Mouse (Mus musculus) E14TG2a.4 (cell line): ENCODE measurements around the gene Lactbl1.

Experiments used
- H3K27me3 ChIP-seq: 2 replicates; pipeline ENCODE4 v1.6.1; 2014; ENCODE audit warnings: low read length, control low read depth; ENCODE audit not compliant: insufficient read depth
- H3K36me3 ChIP-seq: 2 replicates; pipeline ENCODE4 v1.6.1; 2014; ENCODE audit warnings: low read length, control low read depth; ENCODE audit not compliant: insufficient read depth
- H3K4me1 ChIP-seq: replicated peaks from 2 replicates; pipeline ENCODE4 v1.6.1; 2014; ENCODE audit warnings: low read depth, low read length, control low read depth
- H3K4me3 ChIP-seq: replicated peaks from 2 replicates; pipeline ENCODE4 v1.5.1; 2014; ENCODE audit warnings: mild to moderate bottlenecking, low read length
- H3K9me3 ChIP-seq: 2 replicates; pipeline ENCODE4 v1.6.1; 2014; ENCODE audit warnings: low read length, control low read depth
- CTCF ChIP-seq: conservative IDR thresholded peaks from 2 replicates; pipeline ENCODE4 v1.5.1; 2014; ENCODE audit warnings: low read length
- NANOG ChIP-seq: IDR thresholded peaks from 2 replicates; pipeline ENCODE4 v1.6.1; 2014; ENCODE audit warnings: borderline replicate concordance, low read length, mixed read lengths
- POU5F1 ChIP-seq: IDR thresholded peaks from 2 replicates; pipeline ENCODE4 v1.6.1; 2014; ENCODE audit warnings: low read length, borderline replicate concordance

Gene Lactbl1

GRCm38 (mm10) chr4:136648922-136649479, 26.6 kb downstream of the Lactbl1 start:
- no peak overlapping the region; the same call in 1 of the 2 replicates for H3K4me3 ChIP-seq
- TF ChIP-seq POU5F1 (no peak), CTCF (peak; percentile 98), NANOG (no peak)
- no peaks in the 10 kb centered on the region for H3K36me3 ChIP-seq
- peaks cover 6% of the 10 kb centered on the region; the same call in 1 of the 2 replicates for H3K9me3 ChIP-seq
- H3K4me1 ChIP-seq = peaks cover 16% of the 10 kb centered on the region
- peaks cover 13% of the 10 kb centered on the region for H3K27me3 ChIP-seq

GRCm38 (mm10) chr4:136649480-136650196, 27.2 kb downstream of the Lactbl1 start:
- Histone ChIP-seq H3K9me3 (peaks cover 6% of the 10 kb centered on the region; the same call in 1 of the 2 replicates), H3K4me1 (peaks cover 10% of the 10 kb centered on the region), H3K4me3 (no peak overlapping the region; the same call in none of the 2 replicates), H3K27me3 (peaks cover 13% of the 10 kb centered on the region), H3K36me3 (peaks cover 3% of the 10 kb centered on the region; the same call in 1 of the 2 replicates)
- TF ChIP-seq NANOG = no peak

GRCm38 (mm10) chr4:136650261-136650660, 27.8 kb downstream of the Lactbl1 start:
- TF ChIP-seq POU5F1 (no peak), CTCF (no peak)
- peaks cover 4% of the 10 kb centered on the region; the same call in 1 of the 2 replicates for H3K36me3 ChIP-seq
- peaks cover 9% of the 10 kb centered on the region; the same call in 1 of the 2 replicates for H3K27me3 ChIP-seq
- H3K4me1 ChIP-seq = peaks cover 9% of the 10 kb centered on the region
- no peak overlapping the region for H3K4me3 ChIP-seq
- peaks cover 6% of the 10 kb centered on the region; the same call in 1 of the 2 replicates for H3K9me3 ChIP-seq

DNA sequence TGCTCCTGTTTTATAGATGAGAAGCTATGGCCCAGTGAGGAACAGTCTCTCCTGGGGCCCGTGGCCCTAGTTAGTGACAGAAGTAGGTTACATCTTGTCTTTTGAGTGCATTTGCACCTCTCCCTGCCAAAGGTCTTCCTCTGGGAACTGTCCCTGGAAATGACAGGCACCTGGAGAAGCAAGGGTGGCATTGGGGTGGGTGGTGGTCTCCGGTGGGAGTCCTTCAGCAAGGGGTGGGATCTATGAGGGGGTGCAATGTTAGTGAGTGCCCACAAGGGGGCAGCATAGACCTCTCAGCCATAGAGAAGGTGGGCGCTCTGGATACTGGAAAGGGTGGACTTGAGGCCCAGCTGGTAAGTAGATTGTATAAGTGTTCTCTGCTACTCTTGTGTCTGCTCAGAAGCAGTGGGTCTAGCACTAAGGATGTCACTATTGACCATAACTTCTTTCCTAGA, 29.0 kb downstream of the Lactbl1 start:
- no peak overlapping the region for H3K4me3 ChIP-seq
- peaks cover 9% of the 10 kb centered on the region for H3K4me1 ChIP-seq
- no peak for TF ChIP-seq POU5F1
- no peak for TF ChIP-seq NANOG
- peak; percentile 94 for TF ChIP-seq CTCF
- peaks cover 9% of the 10 kb centered on the region; the same call in 1 of the 2 replicates for H3K36me3 ChIP-seq
- peaks cover 6% of the 10 kb centered on the region; the same call in 1 of the 2 replicates for H3K9me3 ChIP-seq
- peaks cover 5% of the 10 kb centered on the region; the same call in 1 of the 2 replicates for H3K27me3 ChIP-seq

DNA sequence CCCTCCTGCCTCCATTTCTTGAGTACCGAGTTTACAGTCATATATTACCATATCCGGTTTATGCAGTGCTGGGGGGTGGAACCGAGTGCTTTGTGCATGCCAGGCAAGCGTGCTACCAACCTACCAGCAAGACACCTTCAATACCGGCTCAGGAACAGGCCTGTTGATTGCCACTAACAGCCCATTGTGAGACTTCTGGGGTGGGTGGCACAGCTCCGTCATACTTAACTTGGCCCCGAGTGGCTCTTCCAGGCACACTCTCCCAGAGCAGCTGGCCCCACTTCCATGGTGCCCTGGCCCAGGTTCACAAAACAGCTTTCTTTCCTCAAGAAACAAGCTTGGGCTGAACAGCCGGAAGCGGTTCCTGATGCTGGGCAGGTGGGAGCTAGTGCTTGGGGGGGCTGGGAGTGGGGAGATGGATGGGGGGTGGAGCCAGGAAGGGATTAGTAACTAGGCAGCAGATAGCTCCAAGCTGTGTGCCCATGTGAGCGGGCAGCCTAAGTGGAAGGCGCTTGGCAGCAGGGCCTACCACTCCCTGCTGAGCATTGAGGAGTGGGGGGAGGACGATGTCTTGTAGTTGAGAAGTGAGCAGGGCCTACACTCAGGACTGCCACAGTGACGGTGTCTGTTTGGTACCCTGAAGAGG, 29.6 kb downstream of the Lactbl1 start:
- Histone ChIP-seq H3K4me1 (peaks cover 9% of the 10 kb centered on the region), H3K36me3 (peaks cover 12% of the 10 kb centered on the region; the same call in 1 of the 2 replicates), H3K9me3 (peaks cover under 1% of the 10 kb centered on the region; the same call in 1 of the 2 replicates), H3K4me3 (no peak overlapping the region), H3K27me3 (peaks cover 5% of the 10 kb centered on the region; the same call in 1 of the 2 replicates)
- TF ChIP-seq POU5F1 (no peak), NANOG (no peak)

- Histone ChIP-seq H3K9me3 (no peaks in the 10 kb centered on the region), H3K27me3 (peaks cover 5% of the 10 kb centered on the region; the same call in 1 of the 2 replicates), H3K4me3 (no peak overlapping the region), H3K36me3 (peaks cover 17% of the 10 kb centered on the region; the same call in 1 of the 2 replicates), H3K4me1 (peaks cover 13% of the 10 kb centered on the region)
- no peak for TF ChIP-seq CTCF
- TF ChIP-seq POU5F1 = no peak
- no peak for TF ChIP-seq NANOG
Measured at GRCm38 (mm10) chr4:136652528-136652910, 30.1 kb downstream of the Lactbl1 start.

DNA sequence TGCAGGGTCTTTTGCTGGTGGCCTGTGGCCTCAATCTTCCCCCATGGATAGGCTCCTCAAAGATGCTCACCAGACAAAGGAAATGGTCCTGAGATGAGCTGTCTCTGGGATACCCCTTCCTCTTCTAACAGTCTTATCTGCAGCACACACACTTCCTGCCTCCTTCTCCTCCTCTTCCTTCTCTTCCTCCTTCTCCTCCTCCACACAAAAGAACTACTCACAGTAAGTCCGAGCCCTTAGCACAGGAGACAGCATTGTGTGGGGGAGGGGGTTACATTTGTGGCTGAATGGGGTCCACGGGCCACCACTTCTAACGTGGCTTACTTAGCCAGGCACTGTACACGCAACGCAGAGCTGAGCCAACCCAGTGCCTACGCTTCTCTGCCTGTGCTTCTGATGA, 30.6 kb downstream of the Lactbl1 start:
- H3K4me3 ChIP-seq = no peak overlapping the region
- TF ChIP-seq CTCF = no peak
- no peak for TF ChIP-seq NANOG
- no peak for TF ChIP-seq POU5F1

DNA sequence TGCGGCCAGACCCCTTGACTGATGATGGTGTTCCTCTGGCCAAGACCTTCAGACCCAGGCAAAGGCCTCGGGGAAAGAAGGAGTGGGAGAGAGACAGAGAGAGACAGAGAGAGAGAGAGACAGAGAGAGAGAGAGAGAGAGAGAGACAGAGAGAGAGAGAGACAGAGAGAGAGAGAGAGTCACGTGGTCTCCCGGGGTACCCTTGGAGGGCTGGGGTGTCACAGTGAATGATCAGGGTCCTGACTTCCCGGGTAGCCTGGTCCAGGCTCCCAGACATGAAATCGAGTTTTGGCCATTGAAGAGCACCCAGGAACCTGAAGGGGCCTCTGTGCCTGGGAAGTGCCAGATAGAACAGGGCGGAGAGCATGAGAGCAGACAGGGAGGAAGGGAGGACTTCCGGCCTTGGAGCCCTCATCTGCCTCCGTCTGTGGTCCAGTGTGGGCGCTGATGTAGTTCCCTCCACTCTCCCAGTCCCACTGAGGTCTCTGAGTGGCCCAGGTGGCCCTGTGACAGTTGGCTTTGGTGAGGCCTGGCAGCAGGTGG, 31.3 kb downstream of the Lactbl1 start:
- H3K4me1 ChIP-seq = peaks cover 13% of the 10 kb centered on the region
- peaks cover 5% of the 10 kb centered on the region; the same call in 1 of the 2 replicates for H3K27me3 ChIP-seq
- no peak overlapping the region for H3K4me3 ChIP-seq
- peaks cover 23% of the 10 kb centered on the region for H3K36me3 ChIP-seq
- no peaks in the 10 kb centered on the region for H3K9me3 ChIP-seq
- no peak for TF ChIP-seq CTCF
- TF ChIP-seq NANOG = no peak
- TF ChIP-seq POU5F1 = no peak

More for the DNA sequence above, 30.6 kb downstream of the Lactbl1 start:
- H3K27me3 ChIP-seq = peaks cover 5% of the 10 kb centered on the region; the same call in 1 of the 2 replicates
- H3K4me1 ChIP-seq = peaks cover 13% of the 10 kb centered on the region
- H3K36me3 ChIP-seq = peaks cover 19% of the 10 kb centered on the region; the same call in 1 of the 2 replicates
- no peaks in the 10 kb centered on the region for H3K9me3 ChIP-seq
